Mouse (Mus musculus) G1E (cell line): Measurements from ENCODE around the gene Car14. TPM values are rescaled to one million over a fixed set of nuclear protein-coding genes. Genes with fewer than 3 reads are reported as not detected.

ENCODE experiments used
- ATAC-seq: 2 replicates; pipeline ENCODE4 v1.8.0; 2016; ENCODE audit warnings: mild to moderate bottlenecking; ENCODE audit not compliant: insufficient number of reproducible peaks, poor library complexity, low FRiP score, severe bottlenecking; ENCODE audit errors: extremely low read depth
- DNase-seq: peaks from one replicate; pipeline ENCODE4 v3.0.0; 2012; ENCODE audit warnings: low spot score
- H3K27me3 ChIP-seq: 2 replicates; pipeline ENCODE4 v1.6.1; 2012; ENCODE audit warnings: mild to moderate bottlenecking, low read length, inconsistent platforms; ENCODE audit not compliant: insufficient read depth
- H3K36me3 ChIP-seq: replicated peaks from 2 replicates; pipeline ENCODE3; 2012; ENCODE audit warnings: mild to moderate bottlenecking, inconsistent platforms
- H3K4me1 ChIP-seq: 2 replicates; pipeline ENCODE4 v1.6.1; 2012; ENCODE audit warnings: low read depth, low read length, inconsistent platforms, mixed read lengths; ENCODE audit not compliant: insufficient read depth
- H3K4me3 ChIP-seq: 2 replicates; pipeline ENCODE4 v1.5.1; 2012; ENCODE audit warnings: low read depth, mild to moderate bottlenecking, inconsistent platforms, low read length, moderate library complexity, mixed read lengths
- H3K9me3 ChIP-seq: replicated peaks from 2 replicates; pipeline ENCODE4 v1.6.1; 2012; ENCODE audit warnings: inconsistent platforms
- CTCF ChIP-seq: IDR thresholded peaks from 2 replicates; pipeline ENCODE4 v1.5.1; 2012; ENCODE audit warnings: low read depth, low read length, inconsistent platforms, mixed read lengths
- GATA1 ChIP-seq: IDR thresholded peaks from 2 replicates; pipeline ENCODE4 v1.6.1; 2012; ENCODE audit warnings: borderline replicate concordance, low read length, inconsistent platforms, mixed read lengths
- GATA2 ChIP-seq: IDR thresholded peaks from 2 replicates; pipeline ENCODE4 v1.6.1; 2012; ENCODE audit warnings: low read depth, low read length, inconsistent platforms, borderline replicate concordance
- POLR2AphosphoS5 ChIP-seq: IDR thresholded peaks from 2 replicates; pipeline ENCODE4 v1.6.1; 2012; ENCODE audit warnings: low read depth, low read length, inconsistent platforms; ENCODE audit not compliant: insufficient replicate concordance
- TAL1 ChIP-seq: conservative IDR thresholded peaks from 2 replicates; pipeline ENCODE4 v1.6.1; 2012; ENCODE audit warnings: low read depth, low read length, inconsistent platforms, mixed read lengths
- polyA plus RNA-seq: library from polyadenylated mRNA; stranded (reverse); fragments of >175 nt; gene quantifications from 2 replicates; pipeline ENCODE4 v1.2.3, GENCODE M21; 2012
- total RNA-seq, 2 experiments: library from RNA; stranded (forward) in 1 of 2; stranded (reverse) in 1 of 2; fragments of 200-1000 nt in 1 of 2; fragments of >200 nt in 1 of 2; fragmentation: Nextera tagmentation in 1 of 2; gene quantifications; 2 replicates each; pipeline ENCODE4 v1.2.3; 2014 to 2017

Car14 gene
- total and polyA plus RNA-seq, 3 experiments, result 0.11 TPM; not detected in 2

- Histone ChIP-seq H3K4me1 (peaks cover 48% of the 10 kb centered on the region), H3K27me3 (no peaks in the 10 kb centered on the region), H3K36me3 (peaks cover 75% of the 10 kb centered on the region), H3K9me3 (no peaks in the 10 kb centered on the region), H3K4me3 (no peak overlapping the region)
- DNase-seq (no peak), ATAC-seq (no peak)
- TF ChIP-seq TAL1, result no peak
- no peak for TF ChIP-seq GATA1
- no peak for TF ChIP-seq POLR2AphosphoS5
- TF ChIP-seq GATA2, result no peak
- TF ChIP-seq CTCF, result no peak
Measured at GRCm38 (mm10) chr3:95867408-95867807, 37.1 kb downstream of the Car14 start.

GRCm38 (mm10) chr3:95866071-95866470 lies 38.4 kb downstream of the Car14 start:
- Histone ChIP-seq H3K9me3 (no peaks in the 10 kb centered on the region), H3K4me3 (no peak overlapping the region), H3K27me3 (no peaks in the 10 kb centered on the region), H3K4me1 (peaks cover 43% of the 10 kb centered on the region), H3K36me3 (peaks cover 75% of the 10 kb centered on the region)
- ATAC-seq, result no peak
- TF ChIP-seq GATA1 (no peak), CTCF (no peak), POLR2AphosphoS5 (no peak), TAL1 (no peak), GATA2 (no peak)
- no peak for DNase-seq

- TF ChIP-seq TAL1 (no peak), POLR2AphosphoS5 (no peak), GATA1 (no peak), CTCF (no peak)
- no peak for ATAC-seq
- Histone ChIP-seq H3K27me3 (no peaks in the 10 kb centered on the region), H3K4me1 (peaks cover 43% of the 10 kb centered on the region), H3K4me3 (no peak overlapping the region), H3K36me3 (peaks cover 78% of the 10 kb centered on the region), H3K9me3 (no peaks in the 10 kb centered on the region)
- no peak for DNase-seq
Measured at GRCm38 (mm10) chr3:95865571-95865970, 38.9 kb downstream of the Car14 start.

GRCm38 (mm10) chr3:95865050-95865449 lies 39.4 kb downstream of the Car14 start:
- DNase-seq (no peak), ATAC-seq (no peak)
- peaks cover 41% of the 10 kb centered on the region for H3K4me1 ChIP-seq
- no peaks in the 10 kb centered on the region for H3K27me3 ChIP-seq
- H3K9me3 ChIP-seq, result no peaks in the 10 kb centered on the region
- TF ChIP-seq TAL1 (no peak), GATA1 (no peak), POLR2AphosphoS5 (no peak), CTCF (no peak), GATA2 (no peak)
- peaks cover 76% of the 10 kb centered on the region for H3K36me3 ChIP-seq
- no peak overlapping the region for H3K4me3 ChIP-seq

DNA sequence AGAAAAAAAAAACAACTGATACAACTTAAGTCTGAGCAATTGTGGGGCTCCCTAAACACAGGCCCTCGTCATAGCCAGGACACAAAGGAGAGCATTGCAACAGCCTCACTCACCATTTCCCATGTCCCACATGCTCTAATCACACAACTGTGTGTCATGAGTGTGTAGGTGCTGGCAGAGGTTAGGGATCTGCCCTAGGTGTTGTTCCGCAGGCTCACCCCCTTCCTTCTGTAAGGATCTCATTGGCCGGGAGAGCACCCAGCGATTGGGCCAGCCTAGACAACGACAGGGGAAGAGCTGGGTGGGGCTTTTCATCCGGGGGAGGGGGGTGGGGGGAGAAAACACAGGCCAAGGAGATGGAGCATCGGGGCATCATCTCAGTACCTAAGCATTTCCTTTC lies 40.9 kb downstream of the Car14 start:
- peaks cover 27% of the 10 kb centered on the region for H3K4me1 ChIP-seq
- no peak for ATAC-seq
- H3K9me3 ChIP-seq, result no peaks in the 10 kb centered on the region
- H3K27me3 ChIP-seq, result no peaks in the 10 kb centered on the region
- TF ChIP-seq GATA1, result no peak
- TF ChIP-seq POLR2AphosphoS5, result no peak
- no peak for TF ChIP-seq CTCF
- no peak for TF ChIP-seq TAL1
- TF ChIP-seq GATA2, result no peak
- no peak for DNase-seq
- H3K36me3 ChIP-seq, result peaks cover 64% of the 10 kb centered on the region
- H3K4me3 ChIP-seq, result no peak overlapping the region

DNA sequence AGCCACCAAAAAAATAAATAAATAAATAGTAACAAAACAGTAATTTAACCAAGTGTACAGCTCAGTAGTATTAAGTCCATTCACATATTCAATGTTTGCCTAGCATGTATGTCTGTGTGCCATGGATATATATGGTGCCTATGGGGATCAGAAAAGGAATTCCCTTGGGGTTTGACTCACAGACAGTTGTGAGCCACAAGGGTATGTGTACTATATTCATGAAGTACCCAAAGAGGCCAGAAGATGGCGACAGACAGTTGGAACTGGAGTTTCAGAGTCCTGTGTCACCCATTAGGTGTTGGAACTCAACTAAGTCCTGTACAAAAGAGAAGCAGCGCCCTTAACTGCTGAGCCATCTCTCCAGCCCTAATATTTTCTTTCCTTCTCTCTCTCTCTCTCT lies 42.7 kb downstream of the Car14 start:
- Histone ChIP-seq H3K36me3 (peaks cover 47% of the 10 kb centered on the region), H3K9me3 (no peaks in the 10 kb centered on the region), H3K4me3 (no peak overlapping the region), H3K4me1 (peaks cover 23% of the 10 kb centered on the region), H3K27me3 (no peaks in the 10 kb centered on the region)
- TF ChIP-seq GATA2 (no peak), GATA1 (no peak), POLR2AphosphoS5 (no peak), CTCF (peak; percentile 79), TAL1 (no peak)
- ATAC-seq (no peak), DNase-seq (peak; percentile 39)

DNA sequence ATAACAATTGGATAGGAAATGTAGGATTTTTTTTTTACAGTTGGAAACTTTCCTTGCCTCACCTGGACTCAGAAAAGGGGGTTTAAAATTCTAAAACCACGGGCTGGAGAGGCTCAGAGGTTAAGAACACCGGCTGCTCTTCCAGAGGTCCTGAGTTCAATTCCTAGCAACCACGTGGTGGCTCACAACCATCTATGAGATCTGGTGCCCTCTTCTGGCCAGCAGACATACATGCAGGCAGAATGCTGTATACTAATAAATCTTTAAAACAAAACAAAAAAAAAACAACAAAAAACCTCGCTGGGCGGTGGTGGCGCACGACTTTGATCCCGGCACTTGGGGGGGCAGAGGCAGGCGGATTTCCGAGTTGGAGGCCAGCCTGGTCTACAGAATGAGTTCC lies 43.3 kb downstream of the Car14 start:
- DNase-seq, result no peak
- no peak for ATAC-seq
- peaks cover 26% of the 10 kb centered on the region for H3K4me1 ChIP-seq
- H3K27me3 ChIP-seq, result no peaks in the 10 kb centered on the region
- TF ChIP-seq GATA2 (no peak), GATA1 (no peak), TAL1 (no peak), CTCF (0 out of 2 replicates have a peak, but pooled peaks have one; percentile 30), POLR2AphosphoS5 (no peak)
- peaks cover 41% of the 10 kb centered on the region for H3K36me3 ChIP-seq
- no peak overlapping the region for H3K4me3 ChIP-seq
- H3K9me3 ChIP-seq, result no peaks in the 10 kb centered on the region
